Mouse (Mus musculus) cerebellum, adult 9-11 months (tissue): ENCODE measurements around the gene Pou2f2.

ENCODE experiments used
- DNase-seq: peaks from one replicate; pipeline ENCODE4 v3.0.0; 2022

Gene Pou2f2

DNA sequence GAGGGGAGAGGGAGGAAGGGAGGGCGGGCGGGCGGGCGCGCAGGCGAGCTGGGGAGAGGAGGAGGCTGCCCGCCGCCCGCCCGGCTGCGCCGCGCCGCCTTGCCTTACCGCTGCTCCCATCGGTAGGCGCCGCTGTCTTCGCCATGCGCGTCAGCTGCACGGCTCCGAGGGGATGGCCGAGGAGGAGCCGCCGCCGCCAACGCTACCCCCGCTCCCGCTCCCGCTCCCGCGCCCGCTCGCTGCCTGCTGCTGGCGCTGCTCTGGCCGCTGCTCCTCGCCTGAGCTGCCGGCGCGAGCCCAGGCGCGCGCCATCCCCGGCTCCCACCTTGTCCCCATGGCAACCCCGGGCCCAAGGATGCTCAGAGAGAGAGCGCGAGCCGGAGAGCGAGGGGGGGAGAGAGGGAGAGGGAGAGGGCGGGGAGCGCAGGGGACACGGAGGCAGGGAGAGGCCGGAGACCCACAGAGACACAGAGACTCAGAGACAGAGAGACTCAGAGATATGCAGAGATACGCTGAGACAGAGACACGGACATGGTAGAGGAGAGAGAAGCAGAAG is at the start of gene Pou2f2:
Gene Pou2f2, minus strand, starts transcription at position 121 of the 556 bp plus-strand sequence.
- DNase-seq = peak; percentile 89

- no peak for DNase-seq
These were observed 48.2 kb upstream of the Pou2f2 start for GRCm38 (mm10) chr7:25227523-25228300.

DNA sequence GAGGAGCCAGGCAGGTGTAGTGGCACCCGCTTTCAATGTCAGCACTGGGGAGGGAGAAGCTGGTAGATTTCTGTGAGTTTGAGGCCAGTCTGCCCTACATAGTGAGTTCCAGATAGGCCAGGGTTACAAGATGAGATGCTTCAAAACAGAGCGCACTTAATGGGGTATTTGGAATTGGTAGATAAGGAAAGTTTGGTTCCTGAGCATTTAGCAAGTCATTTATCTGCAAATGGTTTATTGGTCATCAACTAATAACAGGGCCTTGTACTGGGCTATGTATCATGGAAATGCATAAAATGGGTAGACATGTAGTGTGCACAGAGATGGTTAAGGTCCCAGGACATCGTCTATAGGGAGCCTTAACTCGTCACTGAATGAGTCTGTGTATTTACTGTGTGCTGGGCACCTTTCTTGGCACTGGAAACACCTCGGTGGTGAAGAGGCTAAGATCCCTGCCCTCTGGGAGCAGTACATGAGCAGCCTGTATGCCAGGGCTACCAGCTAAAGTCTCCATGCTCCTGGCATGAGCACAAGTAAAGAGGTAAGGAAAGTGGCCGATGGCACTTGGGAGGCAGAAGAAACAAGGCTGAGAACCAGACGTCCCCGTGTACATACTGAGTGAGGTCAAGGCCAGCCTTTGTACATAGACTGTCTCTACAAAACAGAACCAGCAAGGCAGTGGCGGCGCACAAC is 42.9 kb upstream of the Pou2f2 start:
- DNase-seq = peak; percentile 50

GRCm38 (mm10) chr7:25221102-25221883 is 41.8 kb upstream of the Pou2f2 start, which contains the start of gene Zfp526:
Gene Zfp526 (plus strand): TSS chr7:25221425.
- peak; percentile 98 for DNase-seq

DNA sequence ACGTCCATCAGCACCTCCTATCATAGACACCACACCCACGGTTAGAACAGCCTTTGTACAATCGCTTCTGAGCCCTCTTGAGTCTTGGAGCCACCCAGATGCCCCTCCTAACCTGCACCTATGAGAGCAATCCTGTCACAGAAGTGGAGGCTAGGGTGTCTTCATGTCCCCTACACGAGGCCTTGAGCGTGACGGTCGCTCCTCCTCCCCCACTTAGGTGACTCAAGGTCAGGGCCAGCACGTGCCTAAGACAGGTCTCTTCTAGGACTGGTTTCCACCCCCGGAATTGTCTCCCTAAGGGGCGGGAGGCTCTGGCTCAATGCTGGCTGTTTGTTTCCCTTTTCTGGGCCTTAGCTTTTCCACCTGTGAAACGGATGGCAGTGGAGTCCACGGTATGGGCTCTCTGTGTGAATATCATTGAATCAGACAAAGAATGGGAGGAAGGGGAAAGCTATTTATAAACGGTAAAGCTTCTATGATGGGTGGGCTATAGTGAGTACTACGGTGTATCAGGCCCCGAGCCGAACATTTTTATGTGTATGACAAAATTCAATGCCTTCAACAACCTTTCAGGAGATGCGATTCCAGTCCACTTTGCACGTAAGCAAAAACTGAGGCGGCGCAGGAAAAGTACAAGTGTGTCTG is 41.1 kb upstream of the Pou2f2 start, which contains the start of gene Dedd2:
Gene Dedd2, minus strand, starts transcription at position 159 of the 645 bp plus-strand sequence.
- peak; percentile 75 for DNase-seq

DNA sequence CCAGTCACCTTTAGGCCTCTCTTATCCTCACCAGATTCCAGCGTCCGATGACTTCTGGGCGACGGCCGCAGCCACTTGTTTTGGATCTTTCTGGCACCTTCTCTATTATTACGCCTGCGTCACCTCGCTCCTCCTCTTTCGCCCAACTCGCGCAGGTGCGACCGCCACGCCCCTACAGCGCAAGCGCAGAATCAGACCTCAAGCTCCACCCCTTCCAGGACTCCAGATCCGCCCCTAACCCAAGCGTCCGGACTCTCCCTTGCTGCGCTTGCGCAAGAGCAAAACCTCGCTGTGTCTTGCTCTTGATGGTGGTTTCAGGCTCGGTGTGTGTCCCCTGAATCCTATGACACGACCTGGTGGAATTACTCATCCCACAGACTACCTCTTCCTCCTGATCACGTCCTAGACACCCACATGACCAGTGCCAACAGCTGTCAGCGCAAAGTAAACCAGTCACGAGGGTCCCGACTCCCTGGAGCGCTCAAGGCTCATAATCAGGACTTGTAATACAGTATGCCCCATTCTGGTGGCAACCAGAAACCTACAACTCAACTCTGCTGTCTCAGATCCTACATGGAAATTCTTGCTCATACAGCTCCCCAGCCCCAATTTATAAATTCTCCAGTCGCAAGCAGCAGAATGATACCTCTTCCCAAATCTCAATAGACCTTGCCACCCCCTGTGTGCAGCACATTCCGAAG is 40.4 kb upstream of the Pou2f2 start:
- peak; percentile 98 for DNase-seq

- DNase-seq = no peak
These were observed 39.9 kb upstream of the Pou2f2 start for GRCm38 (mm10) chr7:25219416-25219750.

- peak; percentile 78 for DNase-seq
These were observed 39.3 kb upstream of the Pou2f2 start for GRCm38 (mm10) chr7:25218705-25219415.

DNA sequence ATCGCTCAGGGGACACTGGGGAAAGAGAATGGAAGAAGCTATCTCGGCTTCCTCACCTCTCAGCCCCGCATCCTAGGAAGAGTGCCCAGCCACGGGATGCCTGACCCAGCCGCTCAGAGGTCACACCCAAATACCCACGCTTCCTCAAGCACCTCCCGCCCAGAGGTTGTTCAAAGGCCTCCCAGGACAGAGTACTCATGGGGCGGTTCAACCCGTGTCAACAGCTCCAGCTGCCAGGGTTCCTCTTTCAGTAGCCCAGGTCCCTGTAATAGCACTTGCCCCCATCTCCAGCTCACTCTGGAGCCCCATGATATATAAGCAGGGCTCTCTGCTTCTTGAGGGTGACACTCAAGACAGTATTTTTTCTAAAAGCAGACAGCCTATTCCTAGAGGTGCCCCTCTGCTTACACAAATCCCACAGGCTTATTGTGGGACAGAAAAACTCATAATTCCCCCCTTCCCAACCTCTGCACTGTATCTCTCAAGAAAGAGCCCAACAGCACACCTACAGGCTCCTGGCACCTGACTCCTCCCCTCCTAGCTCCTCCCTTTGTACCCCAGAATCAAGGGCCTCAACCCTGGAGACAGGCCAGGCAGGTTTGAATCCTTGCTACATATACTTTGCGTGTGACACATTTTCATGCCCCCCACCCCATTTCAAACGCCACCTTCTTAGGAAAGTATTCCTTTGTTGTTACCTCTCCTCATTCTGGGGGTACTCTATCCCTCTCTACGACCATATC is 38.3 kb upstream of the Pou2f2 start:
- peak; percentile 63 for DNase-seq

DNA sequence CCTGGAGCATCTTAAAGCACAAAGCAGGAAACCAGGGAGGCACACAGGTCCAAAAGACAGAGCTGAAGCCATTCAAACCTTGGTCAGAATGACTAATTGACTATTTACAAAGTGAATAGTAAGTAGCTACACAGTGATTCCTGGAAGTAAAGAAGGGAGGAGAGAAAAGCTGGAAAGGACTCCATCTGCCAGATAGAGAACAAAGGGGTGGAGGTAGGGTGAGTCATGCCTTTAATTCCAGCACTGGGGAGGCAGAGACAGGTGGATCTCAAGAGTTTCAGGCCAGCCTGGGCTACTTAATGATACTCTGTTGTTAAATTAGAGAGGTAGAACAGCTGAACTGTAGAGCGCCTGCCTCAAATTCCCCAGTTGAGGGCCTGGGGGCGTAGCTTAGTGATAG is 34.6 kb upstream of the Pou2f2 start:
- DNase-seq = no peak

DNA sequence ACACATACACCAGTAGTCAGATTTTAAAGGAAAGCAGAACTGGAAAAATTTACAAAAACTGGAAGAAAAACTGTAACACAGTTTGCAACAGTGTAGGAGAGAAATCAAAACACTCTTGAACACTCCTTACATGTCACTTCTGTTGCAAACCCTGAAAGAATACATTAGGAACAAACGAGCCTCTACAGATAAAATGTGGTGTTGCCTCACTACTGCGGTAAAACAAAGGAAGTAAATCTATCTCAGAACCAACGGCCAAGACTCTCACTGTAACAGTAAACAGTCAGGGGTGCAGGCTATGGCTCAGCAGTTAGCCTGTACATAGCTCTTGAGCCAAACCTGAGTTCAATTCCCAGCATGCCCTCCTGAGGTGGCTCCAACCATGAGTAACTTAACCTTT is 33.6 kb upstream of the Pou2f2 start:
- DNase-seq = no peak

DNA sequence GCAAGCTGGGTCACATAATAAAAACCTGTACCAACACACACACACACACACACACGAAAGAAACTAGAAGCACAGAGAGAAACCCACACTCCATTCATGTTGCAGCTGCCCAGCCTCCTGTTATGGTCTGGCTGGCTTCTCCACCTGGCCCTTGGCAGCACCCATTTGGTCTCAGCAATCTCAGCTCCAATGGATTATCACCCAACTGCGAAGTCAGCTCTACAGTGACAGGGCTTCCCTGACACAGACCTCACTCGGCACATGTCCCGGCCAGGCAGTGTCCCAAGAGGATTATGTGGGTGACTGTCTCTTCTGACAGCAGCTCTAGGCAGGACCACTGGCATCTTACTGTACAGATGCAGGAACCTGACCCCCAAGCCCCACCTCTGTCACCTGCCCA is 31.0 kb upstream of the Pou2f2 start:
- no peak for DNase-seq

DNA sequence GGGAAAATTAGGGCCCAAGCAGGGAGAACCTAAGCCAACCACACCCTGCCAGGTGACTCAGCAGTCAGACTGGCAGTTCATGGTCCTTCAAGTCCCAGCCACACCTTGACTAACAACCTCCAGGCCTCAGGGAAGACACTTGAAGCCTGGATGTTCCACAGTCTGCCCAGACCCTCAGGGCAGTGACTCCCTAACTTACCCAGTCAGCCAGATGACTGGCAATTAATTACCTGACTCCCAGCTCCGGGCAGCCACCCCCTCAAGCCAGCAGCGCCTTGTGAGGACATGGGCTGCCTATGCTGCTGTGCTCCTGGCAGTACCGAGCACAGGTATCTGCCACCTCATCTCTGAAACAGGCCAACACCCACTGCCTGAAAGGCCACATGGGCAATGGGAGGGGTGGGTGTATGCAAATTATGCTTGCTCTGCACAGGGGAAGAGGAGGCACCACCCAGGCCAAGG is 29.7 kb upstream of the Pou2f2 start:
- no peak for DNase-seq

- DNase-seq = peak; percentile 61
These were observed 26.7 kb upstream of the Pou2f2 start for GRCm38 (mm10) chr7:25206094-25206830.

GRCm38 (mm10) chr7:25205355-25206093 is 26.0 kb upstream of the Pou2f2 start:
- no peak for DNase-seq

- DNase-seq = no peak
These were observed 24.1 kb upstream of the Pou2f2 start for GRCm38 (mm10) chr7:25203624-25204023.

DNA sequence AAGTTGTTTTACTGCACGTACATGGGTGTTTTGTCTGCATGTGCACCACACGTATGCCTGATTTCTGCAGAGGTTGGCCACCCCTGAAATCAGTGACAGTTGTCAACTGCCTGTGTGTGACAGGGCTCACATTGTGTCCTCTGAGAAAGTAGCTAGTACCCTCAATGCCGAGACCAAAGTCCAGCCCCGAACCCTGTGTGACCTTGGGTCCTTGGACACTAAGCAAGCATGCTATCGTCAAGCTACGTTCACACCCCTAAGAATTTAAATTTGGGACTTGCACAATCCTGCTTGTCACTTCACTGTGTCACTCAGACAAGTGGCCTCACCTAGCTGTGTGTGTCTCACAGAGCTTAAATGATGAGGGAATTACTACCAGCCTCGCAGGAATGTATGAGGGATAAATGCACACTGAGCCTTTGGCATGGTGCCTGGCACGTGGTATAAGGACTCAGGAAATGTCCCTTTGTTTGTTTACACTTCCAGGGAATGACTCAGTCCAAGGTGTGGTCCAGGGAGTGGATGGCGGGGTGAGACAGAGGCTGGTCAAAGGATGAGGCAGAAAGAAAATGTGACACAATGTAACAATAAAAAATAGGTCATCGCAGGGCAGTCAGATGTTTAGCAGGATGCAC is 18.0 kb upstream of the Pou2f2 start:
- no peak for DNase-seq

DNA sequence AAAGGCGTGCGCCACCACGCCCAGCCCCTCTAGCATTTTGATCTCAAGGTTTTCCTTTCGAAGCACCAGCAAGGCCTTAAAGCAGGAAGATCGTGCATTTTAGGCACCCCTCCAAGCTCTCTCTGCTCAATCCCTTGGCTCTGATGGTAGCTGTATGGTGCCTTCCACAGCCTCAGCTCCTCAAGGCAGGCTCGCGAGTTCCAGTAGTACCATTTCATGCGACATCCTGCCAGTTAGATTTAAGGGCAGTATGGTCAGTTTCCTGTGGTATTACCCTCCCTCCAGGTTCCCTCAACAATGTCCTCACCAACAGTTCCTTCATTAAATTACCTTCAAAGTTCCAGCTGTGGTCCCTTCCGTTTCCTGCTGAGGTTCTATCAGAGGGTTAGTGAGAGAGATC is 16.6 kb upstream of the Pou2f2 start:
- DNase-seq = no peak
